Mouse (Mus musculus) liver, embryonic 14.5 days (tissue): Measurements from ENCODE around the gene Dpp6. TPM values are rescaled to one million over a fixed set of nuclear protein-coding genes. Genes with fewer than 3 reads are reported as not detected.

Source experiments
- ATAC-seq: fragments of 200-750 bp; cut with Nextera tagmentation; 2 replicates; pipeline ENCODE4 v1.8.0; 2017; ENCODE audit warnings: moderate number of reproducible peaks, mild to moderate bottlenecking, moderate library complexity; ENCODE audit not compliant: insufficient read depth
- DNase-seq, 3 experiments: peaks; one replicate each; pipeline ENCODE4 v3.0.0-alpha.2; 2012 to 2013; ENCODE audit warnings: low read depth in 3 of 3, low spot score in 3 of 3
- H3K27ac ChIP-seq: fragments of 300-500 bp; sonication (generic); 2 replicates; pipeline ENCODE4 v1.5.1; 2014; ENCODE audit warnings: moderate library complexity, mild to moderate bottlenecking, control low read depth, inconsistent platforms
- H3K27me3 ChIP-seq: fragments of 300-500 bp; sonication (generic); 2 replicates; pipeline ENCODE4 v1.6.1; 2014; ENCODE audit warnings: mild to moderate bottlenecking, low read length, moderate library complexity; ENCODE audit not compliant: control insufficient read depth, insufficient read depth
- H3K36me3 ChIP-seq: fragments of 300-500 bp; sonication (generic); replicated peaks from 2 replicates; pipeline ENCODE4 v1.6.1; 2014; ENCODE audit warnings: low read depth; ENCODE audit not compliant: control insufficient read depth, insufficient read depth
- H3K4me1 ChIP-seq, 2 experiments: fragments of 200-500 bp in 1 of 2; fragments of 300-500 bp in 1 of 2; sonication (generic) in 1 of 2; replicated peaks; 2 replicates each; pipeline ENCODE4 v1.6.1; 2012 to 2014; ENCODE audit warnings: antibody characterized with exemption in 1 of 2, inconsistent platforms in 1 of 2, low read length in 1 of 2; ENCODE audit not compliant: control insufficient read depth in 2 of 2, insufficient read depth in 2 of 2
- H3K4me2 ChIP-seq: fragments of 300-500 bp; sonication (generic); 2 replicates; pipeline ENCODE4 v1.6.1; 2014; ENCODE audit warnings: low read depth, mild to moderate bottlenecking, control low read depth, moderate library complexity
- H3K4me3 ChIP-seq, 2 experiments: fragments of 200-500 bp in 1 of 2; fragments of 300-500 bp in 1 of 2; sonication (generic) in 1 of 2; 2 replicates each; pipeline ENCODE4 v1.5.1; 2012 to 2014; ENCODE audit warnings: low read depth in 2 of 2, low read length in 2 of 2, mild to moderate bottlenecking in 2 of 2, control low read depth in 1 of 2, inconsistent platforms in 1 of 2, moderate library complexity in 1 of 2; ENCODE audit not compliant: insufficient read depth in 1 of 2
- H3K9ac ChIP-seq: fragments of 300-500 bp; sonication (generic); replicated peaks from 2 replicates; pipeline ENCODE4 v1.6.1; 2014; ENCODE audit warnings: mild to moderate bottlenecking, control low read depth, moderate library complexity
- H3K9me3 ChIP-seq: fragments of 300-500 bp; sonication (generic); 2 replicates; pipeline ENCODE4 v1.6.1; 2016; ENCODE audit warnings: low read length, mixed read lengths; ENCODE audit not compliant: control insufficient read depth
- CTCF ChIP-seq: IDR thresholded peaks from 2 replicates; pipeline ENCODE4 v1.5.1; 2016; ENCODE audit warnings: antibody characterized with exemption, low read depth, control low read depth
- EP300 ChIP-seq: IDR thresholded peaks from 2 replicates; pipeline ENCODE4 v1.6.1; 2016; ENCODE audit warnings: antibody characterized with exemption, low read depth
- WGBS: fragments of 180-500 bp; shearing (Covaris S2); extraction: QIAGEN DNeasy Blood & Tissue Kit; methylation state at CpG from one replicate; pipeline ENCODE4 v1.1.7; 2014; ENCODE audit not compliant: insufficient replicate concordance; 5-methylcytosine and 5-hydroxymethylcytosine counted together
- polyA plus RNA-seq, 2 experiments: library from polyadenylated mRNA; depleted of rRNA in 1 of 2; stranded (reverse) in 1 of 2; unstranded in 1 of 2; fragments of >200 nt; fragmentation: Nextera tagmentation in 1 of 2; extraction: Ambion mirVana in 1 of 2; gene quantifications; 2 replicates each; pipeline versions ENCODE4 v1.2.1 to v1.2.3; 2012 to 2014

Dpp6 gene
- polyA plus RNA-seq, 2 experiments, result 0.30 to 0.48 TPM

DNA sequence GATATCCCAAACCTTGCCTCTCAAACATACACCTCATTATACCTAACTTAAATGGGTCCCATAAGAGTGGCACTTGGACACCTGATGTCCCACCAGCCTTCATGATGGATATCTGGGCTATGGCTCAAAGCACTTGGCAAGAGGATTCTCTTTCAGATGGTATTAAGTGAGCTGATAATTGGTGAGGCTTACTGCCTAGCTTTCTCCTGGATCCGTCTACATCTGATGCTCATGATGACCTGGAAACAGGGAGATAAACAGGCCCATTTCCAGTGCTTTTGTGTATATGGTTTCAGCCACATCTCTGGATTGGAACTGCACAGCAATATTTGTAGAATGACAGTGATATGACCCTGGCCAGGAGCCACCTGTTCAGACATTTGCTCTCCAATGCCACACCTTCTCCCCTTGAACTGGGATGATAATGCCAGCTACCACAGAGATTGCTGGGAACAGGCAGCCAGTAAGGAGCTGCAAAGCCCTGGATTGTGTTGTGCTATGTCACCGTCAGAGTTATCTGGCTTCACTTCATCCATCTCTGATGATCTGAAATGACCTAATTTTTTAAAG is 317.5 kb downstream of the Dpp6 start:
- TF ChIP-seq CTCF (no peak), EP300 (no peak)
- 56% methylated on average over 2 of the region's 2 CpGs for WGBS
- Histone ChIP-seq H3K4me3 (no peak overlapping the region), H3K9ac (no peak overlapping the region), H3K27me3 (no peaks in the 10 kb centered on the region), H3K9me3 (no peaks in the 10 kb centered on the region), H3K36me3 (no peaks in the 10 kb centered on the region), H3K4me1 (no peaks in the 10 kb centered on the region), H3K4me2 (no peak overlapping the region), H3K27ac (no peak overlapping the region)
- DNase-seq (no peak), ATAC-seq (no peak)

DNA sequence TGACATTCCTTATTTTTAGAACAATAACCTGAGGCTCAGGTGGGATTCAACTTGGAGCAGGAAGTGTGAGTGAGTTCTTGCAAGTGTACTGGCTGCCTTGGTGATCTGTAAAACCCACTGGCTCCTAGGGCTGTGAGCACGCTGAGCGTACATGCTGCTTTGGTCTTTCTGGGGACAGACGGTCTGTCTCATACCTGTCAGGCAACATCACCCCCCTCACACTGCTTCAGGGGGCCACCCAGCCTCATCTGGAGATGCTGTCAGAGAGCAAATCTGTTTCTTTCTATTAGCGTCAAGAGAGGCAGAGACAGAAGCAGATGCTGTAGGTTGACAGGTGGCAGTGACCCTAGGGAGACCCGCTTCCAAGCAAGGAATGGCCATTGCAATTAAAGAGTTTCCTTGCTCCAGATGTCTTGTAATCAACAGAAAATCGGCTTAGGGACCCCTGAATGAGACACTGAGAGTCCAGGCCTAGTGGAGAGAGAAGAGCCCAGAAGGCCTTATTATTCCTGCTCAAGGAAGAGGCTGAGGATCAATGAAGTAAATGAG is 330.5 kb downstream of the Dpp6 start:
- DNase-seq (no peak), ATAC-seq (no peak)
- WGBS, result 65% methylated on average over 6 of the region's 6 CpGs
- no peaks in the 10 kb centered on the region for H3K27me3 ChIP-seq
- no peaks in the 10 kb centered on the region for H3K9me3 ChIP-seq
- no peaks in the 10 kb centered on the region for H3K4me1 ChIP-seq
- no peak for TF ChIP-seq CTCF
- TF ChIP-seq EP300, result no peak
- no peak overlapping the region for H3K27ac ChIP-seq
- no peak overlapping the region for H3K4me2 ChIP-seq
- no peak overlapping the region for H3K4me3 ChIP-seq
- H3K9ac ChIP-seq, result no peak overlapping the region
- no peaks in the 10 kb centered on the region for H3K36me3 ChIP-seq

DNA sequence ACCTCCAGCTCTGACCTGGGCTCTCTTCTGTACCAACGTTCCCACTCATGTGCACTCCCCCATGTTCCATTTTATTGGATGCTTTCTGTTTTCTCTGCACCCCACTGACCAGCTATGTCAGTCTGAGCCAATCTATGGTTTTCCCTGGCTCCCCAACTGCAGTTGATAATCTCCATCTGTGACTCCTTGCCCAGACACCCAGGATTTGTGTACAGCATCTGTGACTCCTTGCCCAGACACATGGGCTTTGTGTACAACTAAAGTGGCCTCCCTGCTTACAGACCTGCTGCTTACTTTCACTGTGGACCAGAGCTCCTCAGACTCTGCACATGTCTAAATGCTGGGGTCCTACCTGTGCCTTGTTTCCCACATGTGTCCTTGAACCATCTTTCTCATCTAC is 334.0 kb downstream of the Dpp6 start:
- 26% methylated on average over 1 of the region's 1 CpGs for WGBS
- no peak for DNase-seq

DNA sequence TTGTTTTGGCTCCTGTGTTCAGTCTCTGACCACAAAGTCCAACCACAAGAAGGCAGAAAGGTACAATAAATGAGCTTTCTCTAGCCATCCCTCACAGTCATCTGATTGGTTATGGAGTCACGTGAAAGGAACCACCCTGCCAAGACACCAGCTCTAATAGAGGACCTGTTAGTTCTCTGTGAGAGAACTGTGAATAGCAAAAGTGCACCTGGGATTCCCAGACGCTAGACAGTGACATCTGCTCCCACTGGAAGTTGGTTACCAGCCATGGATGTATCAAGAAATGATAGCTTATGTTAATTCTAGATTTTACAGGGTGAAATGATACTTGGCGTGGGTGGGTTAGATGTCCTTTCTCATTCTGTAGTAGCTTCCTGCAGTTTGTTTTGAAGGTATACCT is 338.7 kb downstream of the Dpp6 start:
- WGBS, result 59% methylated on average over 3 of the region's 3 CpGs
- no peak overlapping the region for H3K27ac ChIP-seq
- TF ChIP-seq CTCF, result no peak
- no peak for TF ChIP-seq EP300
- DNase-seq (no peak), ATAC-seq (no peak)
- H3K27me3 ChIP-seq, result no peaks in the 10 kb centered on the region
- H3K36me3 ChIP-seq, result no peaks in the 10 kb centered on the region
- no peaks in the 10 kb centered on the region for H3K9me3 ChIP-seq
- H3K4me1 ChIP-seq, result no peaks in the 10 kb centered on the region
- H3K4me3 ChIP-seq, result no peak overlapping the region
- no peak overlapping the region for H3K9ac ChIP-seq
- H3K4me2 ChIP-seq, result no peak overlapping the region

More for the DNA sequence above, 334.0 kb downstream of the Dpp6 start:
- Histone ChIP-seq H3K36me3 (no peaks in the 10 kb centered on the region), H3K4me2 (no peak overlapping the region), H3K27ac (no peak overlapping the region), H3K9ac (no peak overlapping the region), H3K9me3 (no peaks in the 10 kb centered on the region), H3K4me1 (no peaks in the 10 kb centered on the region), H3K27me3 (no peaks in the 10 kb centered on the region), H3K4me3 (no peak overlapping the region)
- no peak for ATAC-seq
- no peak for TF ChIP-seq EP300
- no peak for TF ChIP-seq CTCF

DNA sequence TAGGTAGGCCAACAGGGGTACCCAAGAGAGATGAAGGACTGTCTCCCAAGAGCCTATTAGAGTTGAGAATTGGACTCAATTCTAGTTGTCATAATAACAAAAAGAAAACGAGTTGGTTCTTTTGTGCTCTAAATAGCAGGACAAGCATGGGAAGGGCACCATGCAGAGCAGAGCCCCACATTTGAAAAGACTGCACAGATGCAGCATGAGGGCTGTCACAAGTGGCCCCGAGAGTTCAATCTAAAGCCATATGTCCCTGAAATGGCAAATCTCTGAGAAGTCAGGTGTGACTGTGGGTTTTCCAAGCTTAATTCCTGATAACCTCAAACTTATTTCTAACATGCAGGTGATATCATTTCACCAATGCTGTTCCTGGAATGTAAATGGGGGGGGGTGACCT is 339.4 kb downstream of the Dpp6 start:
- Histone ChIP-seq H3K9me3 (no peaks in the 10 kb centered on the region), H3K4me1 (no peaks in the 10 kb centered on the region), H3K4me3 (no peak overlapping the region), H3K27me3 (no peaks in the 10 kb centered on the region), H3K27ac (no peak overlapping the region), H3K4me2 (no peak overlapping the region), H3K9ac (no peak overlapping the region), H3K36me3 (no peaks in the 10 kb centered on the region)
- TF ChIP-seq CTCF (no peak), EP300 (no peak)
- WGBS, result 33% methylated on average over 2 of the region's 2 CpGs
- DNase-seq (no peak), ATAC-seq (no peak)
